Comparison of ENCODE assay signal across 9 mouse cellular contexts in genomic region chr9:30445232-30446085, GRCm38 (mm10). TPM values are rescaled to one million over a fixed set of nuclear protein-coding genes. Genes with fewer than 3 reads are reported as not detected.
DNase-seq lines count a peak whose midpoint lies in the region; ATAC-seq and TF ChIP-seq lines count a peak whose summit lies in the region.
"Had no signal": no experiment of that assay in that cellular context is flagged by ENCODE, and none has a peak within 500 bp of the region (broad histone marks: within the 10 kb centered on the region; RNA-seq: fewer than 3 reads in every experiment).

No protein-coding gene starts in this region.

- ATAC-seq in neural tube, embryonic 12.5 days (ENCODE audit: low FRiP score, low read depth) = peak; percentile 41; the same call in 1 of the 2 replicates
- 0 out of 2 replicates have a peak, but pooled peaks have one; percentile 48 for ATAC-seq in limb, embryonic 15.5 days (ENCODE audit: insufficient number of reproducible peaks, low FRiP score, low TSS enrichment, low read depth)
- ATAC-seq in stomach, postnatal 0 days (ENCODE audit: low FRiP score, low TSS enrichment) = peak; percentile 94
- ATAC-seq in activated CD4-positive, CD25-positive, alpha-beta regulatory T cell, adult 4 months = no peak

- H3K9ac ChIP-seq in neural tube, embryonic 12.5 days = no peak overlapping the region
- no peak overlapping the region for H3K9ac ChIP-seq in limb, embryonic 15.5 days
- no peak overlapping the region for H3K9ac ChIP-seq in stomach, postnatal 0 days (ENCODE audit: low read length)
- H3K9ac ChIP-seq: hindbrain, embryonic 13.5 days had no signal

- H3K4me2 ChIP-seq in neural tube, embryonic 12.5 days (replicated peaks) = no peak overlapping the region
- H3K4me2 ChIP-seq in limb, embryonic 15.5 days = no peak overlapping the region
- no peak overlapping the region for H3K4me2 ChIP-seq in stomach, postnatal 0 days (replicated peaks; ENCODE audit: low read depth)
- H3K4me2 ChIP-seq: hindbrain, embryonic 13.5 days had no signal

- H3K36me3 ChIP-seq in neural tube, embryonic 12.5 days = peaks cover 56% of the 10 kb centered on the region
- peaks cover 71% of the 10 kb centered on the region for H3K36me3 ChIP-seq in limb, embryonic 15.5 days
- H3K36me3 ChIP-seq in stomach, postnatal 0 days (ENCODE audit: control insufficient read depth, insufficient read depth, low read length) = 0 out of 2 replicates have a peak, but pooled peaks cover 2% of the 10 kb centered on the region

- TF ChIP-seq CTCF in stomach, postnatal 0 days (IDR thresholded peaks at IDR 0.05; ENCODE audit: low read depth) = no peak

- H3K27me3 ChIP-seq in neural tube, embryonic 12.5 days (replicated peaks) = no peaks in the 10 kb centered on the region
- no peaks in the 10 kb centered on the region for H3K27me3 ChIP-seq in limb, embryonic 15.5 days
- no peaks in the 10 kb centered on the region for H3K27me3 ChIP-seq in stomach, postnatal 0 days (ENCODE audit: control insufficient read depth, insufficient read depth, low read length)
- H3K27me3 ChIP-seq: hindbrain, embryonic 13.5 days had no signal

- no peak for DNase-seq in neural tube, embryonic 10.5 days (ENCODE audit: extremely low spot score, low spot score)
- peak; percentile 54 for DNase-seq in heart, postnatal 25 days (ENCODE audit: low spot score)
- DNase-seq in stomach, postnatal 0 days (ENCODE audit: low spot score) = peak; percentile 49
- DNase-seq in spleen, adult 12 weeks (ENCODE audit: low spot score) = no peak
- DNase-seq in left cerebral cortex, postnatal 10 days (ENCODE audit: extremely low spot score in 1 of 2, low spot score in 2 of 2) = no peak

- no peak for TF ChIP-seq EP300 in stomach, postnatal 0 days (optimal IDR thresholded peaks at IDR 0.05)

- 74% methylated on average over 14 of the region's 14 CpGs for WGBS in neural tube, embryonic 12.5 days
- 64% methylated on average over 14 of the region's 14 CpGs for WGBS in limb, embryonic 15.5 days
- 47% methylated on average over 14 of the region's 14 CpGs for WGBS in stomach, postnatal 0 days

- intact Hi-C loops in heart, postnatal 25 days (cut with DNase I) = loop anchor here (5.0 kb wide), 1 partner anchor 637 kb away; no protein-coding TSS in a partner anchor
- intact Hi-C loops in left cerebral cortex, postnatal 10 days (cut with DNase I) = loop anchor here (5.0 to 10.0 kb wide), 2 partner anchors 499 to 642 kb away; partner anchors contain the start of gene Adamts8

- H3K4me1 ChIP-seq in neural tube, embryonic 12.5 days = peaks cover 4% of the 10 kb centered on the region; the same call in 1 of the 2 replicates
- H3K4me1 ChIP-seq in limb, embryonic 15.5 days = no peaks in the 10 kb centered on the region
- H3K4me1 ChIP-seq in stomach, postnatal 0 days (replicated peaks; ENCODE audit: control insufficient read depth, insufficient read depth) = no peaks in the 10 kb centered on the region
- H3K4me1 ChIP-seq: hindbrain, embryonic 13.5 days had no signal

- no peaks in the 10 kb centered on the region for H3K9me3 ChIP-seq in neural tube, embryonic 12.5 days
- H3K9me3 ChIP-seq in limb, embryonic 15.5 days = no peaks in the 10 kb centered on the region
- H3K9me3 ChIP-seq in stomach, postnatal 0 days (ENCODE audit: control insufficient read depth, low read length) = no peaks in the 10 kb centered on the region
- H3K9me3 ChIP-seq: hindbrain, embryonic 13.5 days had no signal

- H3K4me3 ChIP-seq in neural tube, embryonic 12.5 days = no peak overlapping the region
- H3K4me3 ChIP-seq in limb, embryonic 15.5 days = no peak overlapping the region
- no peak overlapping the region for H3K4me3 ChIP-seq in stomach, postnatal 0 days (ENCODE audit: low read depth, low read length)
- H3K4me3 ChIP-seq: hindbrain, embryonic 13.5 days had no signal

- no peak overlapping the region for H3K27ac ChIP-seq in neural tube, embryonic 12.5 days
- H3K27ac ChIP-seq in limb, embryonic 15.5 days = no peak overlapping the region
- H3K27ac ChIP-seq in stomach, postnatal 0 days (replicated peaks) = peak overlapping the region; percentile 92
- H3K27ac ChIP-seq: hindbrain, embryonic 13.5 days had no signal

RNA-seq across cellular contexts. Expression of gene Snx19, which starts 18.6 kb away (rescaled TPM):
- 25.6 and 27.0 TPM in 2 replicates for polyA plus RNA-seq in neural tube, embryonic 12.5 days (2016; fragmentation: Nextera tagmentation; extraction: Ambion mirVana)
- 10 to 100 TPM; 26.0 to 26.6 TPM for total RNA-seq in heart, postnatal 25 days (2021)
- 17.0 and 18.2 TPM in 2 replicates for polyA plus RNA-seq in limb, embryonic 15.5 days (2015; fragmentation: Nextera tagmentation; extraction: Ambion mirVana)
- 6.7 and 7.4 TPM in 2 replicates for polyA plus RNA-seq in stomach, postnatal 0 days (2015; fragmentation: Nextera tagmentation; extraction: Ambion mirVana)
- polyA plus RNA-seq in activated CD4-positive, CD25-positive, alpha-beta regulatory T cell, adult 4 months (2017; shearing (Covaris generic)) = 10 to 100 TPM; 11.7 to 13.9 TPM
- total RNA-seq in left cerebral cortex, postnatal 10 days (2021) = 10 to 100 TPM; 36.9 to 37.5 TPM

Comparison
In these comparisons a context has a peak if more than half of its experiments do, and no peak if none do; other contexts are left out.
1. DNase-seq: peak in heart, postnatal 25 days (single experiment) and stomach, postnatal 0 days (single experiment); none in neural tube, embryonic 10.5 days (single experiment), spleen, adult 12 weeks (single experiment) and left cerebral cortex, postnatal 10 days (0 of 2).